Mouse (Mus musculus) retina, embryonic 14.5 days (tissue): Measurements from ENCODE around the gene Scgn.

ENCODE experiments used
- DNase-seq: peaks from one replicate; pipeline ENCODE4 v3.0.0-alpha.2; 2015; ENCODE audit warnings: low spot score

Gene Scgn

GRCm38 (mm10) chr13:23938699-23939098, 52.3 kb downstream of the Scgn start:
- DNase-seq: no peak

DNA sequence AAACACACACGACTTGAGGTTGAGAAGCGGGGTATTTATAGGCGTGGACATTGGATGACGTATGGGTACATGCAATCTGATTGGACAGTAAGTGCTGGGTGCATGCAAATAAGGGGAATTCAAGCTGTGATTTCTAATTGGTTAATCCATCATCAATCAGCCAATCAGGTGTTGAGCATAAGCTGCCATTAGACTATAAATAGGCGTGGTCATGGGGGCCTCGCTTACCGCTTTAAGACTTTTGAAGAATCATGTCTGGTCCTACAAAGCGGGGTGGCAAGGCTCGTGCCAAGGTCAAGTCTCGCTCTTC, 56.8 kb downstream of the Scgn start, which contains the start of gene Hist1h2aa:
TSS of gene Hist1h2aa (plus strand) at position 252 of the 310 bp plus-strand sequence.
- no peak for DNase-seq

GRCm38 (mm10) chr13:23933421-23934210, 57.4 kb downstream of the Scgn start, which contains the start of gene Hist1h2ba:
TSS of gene Hist1h2ba (minus strand) at chr13:23934156.
- no peak for DNase-seq

GRCm38 (mm10) chr13:23930904-23931303, 60.1 kb downstream of the Scgn start:
- DNase-seq: no peak

DNA sequence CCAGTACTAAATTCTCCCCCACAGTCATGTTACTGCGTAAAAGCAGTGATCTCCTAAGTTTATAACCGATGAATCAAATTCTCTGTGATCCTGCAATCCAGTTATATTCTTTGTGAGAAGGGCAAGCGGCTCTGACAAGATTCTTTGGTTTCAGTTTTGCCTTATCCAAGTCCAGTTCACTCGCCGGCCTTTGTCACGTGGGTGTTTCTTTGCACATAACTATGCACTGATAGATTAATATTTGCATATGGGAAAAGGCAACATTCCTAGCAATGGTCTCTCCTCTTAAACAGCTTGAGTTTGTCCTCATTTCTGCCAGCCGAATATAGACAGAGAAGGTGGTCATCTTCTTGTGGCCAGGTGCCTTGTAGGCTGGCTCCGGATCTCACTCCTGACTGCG, 60.6 kb downstream of the Scgn start:
- DNase-seq: no peak

GRCm38 (mm10) chr13:23928637-23929036, 62.4 kb downstream of the Scgn start:
- no peak for DNase-seq

DNA sequence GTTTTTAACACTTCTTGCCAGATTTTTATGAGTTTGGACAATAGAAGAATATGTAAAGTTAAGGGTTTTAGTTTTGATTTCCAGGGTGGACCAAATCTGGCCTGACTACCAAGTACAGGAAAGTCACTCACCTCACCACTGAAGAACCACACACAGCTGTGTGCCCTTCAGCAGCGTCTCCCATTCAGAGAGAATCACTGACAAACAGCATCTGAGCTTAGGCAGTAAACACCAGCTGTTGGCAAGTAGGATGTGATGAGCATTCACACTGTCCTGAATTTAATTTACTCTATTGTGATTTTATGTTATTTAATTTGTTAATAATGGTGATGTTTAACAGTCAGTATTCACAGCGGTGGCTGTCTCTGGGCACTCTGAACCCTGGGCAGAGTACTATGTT, 65.2 kb downstream of the Scgn start:
- no peak for DNase-seq

DNA sequence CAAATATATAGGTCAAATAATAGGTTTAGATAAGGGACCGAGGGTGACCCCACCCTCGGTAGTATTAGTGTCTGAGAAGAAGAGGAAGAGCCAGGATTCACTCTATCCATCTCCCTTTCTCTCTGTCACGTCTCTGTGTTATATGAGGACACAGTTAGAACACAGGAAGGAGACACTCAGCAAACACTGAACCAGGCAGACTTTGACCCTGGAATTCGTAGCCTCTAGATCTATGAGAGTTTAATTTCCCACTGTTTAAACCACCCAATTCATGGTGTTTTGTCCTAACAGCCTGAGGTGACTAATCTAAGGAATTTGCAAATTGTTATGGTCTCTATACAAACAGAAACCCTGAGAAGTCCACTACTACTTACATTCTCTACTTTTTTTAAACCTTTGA, 73.3 kb downstream of the Scgn start:
- no peak for DNase-seq

DNA sequence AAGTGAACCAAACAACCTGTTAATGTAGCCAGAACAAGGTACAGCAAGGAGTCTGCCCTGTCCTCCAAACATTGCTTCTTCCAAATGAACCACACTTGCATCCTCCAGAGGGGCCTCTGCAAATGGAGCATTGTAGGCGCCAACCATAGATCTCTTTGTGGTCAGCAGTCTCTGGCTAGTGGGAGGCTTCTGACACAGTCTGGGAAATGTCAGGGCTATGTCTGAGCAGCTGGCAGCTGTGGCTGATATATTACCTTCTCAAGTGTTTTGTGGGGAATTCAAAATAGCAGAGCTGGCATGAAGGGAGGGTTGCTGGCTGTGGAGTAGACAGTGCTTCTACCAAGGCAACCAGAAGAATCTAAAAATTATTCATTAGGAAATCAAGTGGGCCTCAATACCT, 74.9 kb downstream of the Scgn start:
- no peak for DNase-seq

- no peak for DNase-seq
Observed at GRCm38 (mm10) chr13:23914376-23915167, 76.4 kb downstream of the Scgn start, which contains the start of gene Slc17a4. TSS of gene Slc17a4 (minus strand) at chr13:23915009.

DNA sequence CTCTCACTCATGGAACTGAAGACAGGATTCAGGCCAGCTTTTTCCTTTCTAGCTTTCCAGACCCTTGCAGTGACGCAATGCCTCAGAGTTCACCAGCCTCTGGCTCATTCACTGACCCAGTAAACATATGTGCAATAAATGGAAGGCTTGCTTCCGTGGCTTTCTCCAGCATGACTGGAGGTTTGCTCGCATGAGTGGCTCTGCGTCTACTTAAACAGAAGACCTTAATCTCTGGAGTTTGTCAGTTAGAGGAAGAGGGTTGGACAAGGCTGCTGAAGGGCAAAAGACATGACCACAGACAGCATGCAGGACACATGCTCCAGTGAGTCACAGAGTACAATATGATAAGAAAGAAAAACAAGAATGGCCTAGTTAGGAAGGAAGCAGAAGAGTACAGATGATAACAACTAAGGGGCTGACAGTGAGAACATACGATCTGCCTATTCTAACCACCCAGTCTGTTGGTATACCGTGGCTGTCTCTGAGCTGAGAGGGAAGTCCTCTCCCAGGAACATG, 77.2 kb downstream of the Scgn start:
- peak; percentile 65 for DNase-seq

- DNase-seq: no peak
Observed at GRCm38 (mm10) chr13:23911335-23911734, 79.7 kb downstream of the Scgn start.

DNA sequence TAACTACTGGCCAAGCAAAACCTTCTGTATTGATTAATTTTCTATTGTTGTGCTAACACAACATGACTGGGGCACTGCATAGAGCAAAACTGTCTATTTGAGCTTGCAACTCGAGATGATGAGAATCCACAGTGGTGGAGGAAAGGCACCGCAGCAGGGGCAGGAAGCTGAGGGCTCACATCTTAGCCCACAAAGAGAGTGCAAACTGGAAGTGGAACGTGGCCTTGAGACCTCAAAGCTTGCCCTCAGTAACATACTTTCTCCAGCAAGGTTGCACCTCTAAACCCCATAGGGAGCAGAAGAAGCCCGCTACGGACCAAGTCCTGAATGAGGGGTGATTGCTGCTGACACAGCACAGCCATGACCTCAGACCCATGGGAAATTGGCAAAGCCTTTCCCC, 80.9 kb downstream of the Scgn start:
- no peak for DNase-seq

DNA sequence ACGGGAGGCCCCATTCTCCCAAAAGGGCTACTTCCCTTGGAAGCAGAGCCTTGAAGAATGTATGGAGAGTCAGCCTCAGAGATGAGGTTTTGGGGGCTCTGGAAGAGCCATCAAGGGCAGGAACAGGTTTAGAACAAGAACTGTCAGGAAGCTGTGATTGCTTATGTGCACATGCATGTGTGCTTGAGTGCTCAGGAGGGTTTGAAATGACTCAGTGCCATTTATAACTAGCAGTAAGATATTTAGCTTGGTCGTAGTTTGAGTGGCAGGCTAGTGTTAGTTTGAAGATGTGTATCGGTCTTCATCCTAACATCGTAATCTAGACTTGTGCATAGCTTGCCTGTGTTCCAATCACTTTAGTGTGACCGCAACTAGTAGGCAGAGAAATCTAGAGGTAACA, 84.1 kb downstream of the Scgn start:
- no peak for DNase-seq
